Mouse (Mus musculus) monocyte, adult 59 days (primary cell): ENCODE data around the gene Esp38. TPM values are rescaled to one million over a fixed set of nuclear protein-coding genes. Genes with fewer than 3 reads are reported as not detected.

Experiments used
- total RNA-seq, 2 experiments: library from RNA; stranded (reverse); gene quantifications; one replicate each; pipeline ENCODE4 v1.2.4; 2023

Esp38 gene
- total RNA-seq, result not detected

GRCm38 (mm10) chr17:39950220-39950619 lies at the start of gene Esp38:
Esp38 (plus strand) TSS chr17:39950520.

Other genes with a start within 250 kb of the Esp38 start
- not detected for gene AC192777.2, start 144.9 kb downstream of the Esp38 start, total RNA-seq